Mouse (Mus musculus): ENCODE results near the gene Car5a.

The Car5a gene

DNA sequence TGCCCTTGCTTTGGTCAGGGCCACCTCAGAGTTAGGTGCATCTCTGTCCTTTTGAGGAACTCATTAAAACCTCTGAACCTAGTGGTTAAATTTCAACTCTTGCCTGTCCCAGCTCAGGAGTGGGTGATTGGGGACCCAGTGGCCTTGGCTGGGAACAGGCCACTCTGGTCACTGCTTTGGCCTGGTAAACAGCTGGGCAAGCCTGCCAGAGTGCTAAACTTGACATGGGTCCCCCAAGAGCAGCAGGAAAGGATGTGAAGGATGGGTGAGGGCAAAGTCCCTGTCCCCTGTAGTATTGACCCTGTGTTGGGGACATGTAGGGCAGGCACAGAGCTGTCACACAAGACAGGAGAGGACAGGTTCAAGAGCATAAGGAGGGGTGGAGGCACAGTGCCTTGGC is at the start of gene Car5a:
Gene Car5a, minus strand, starts transcription at position 74 of the 400 bp plus-strand sequence.
- no peak for DNase-seq (ENCODE audit: low read depth, low spot score)

DNA sequence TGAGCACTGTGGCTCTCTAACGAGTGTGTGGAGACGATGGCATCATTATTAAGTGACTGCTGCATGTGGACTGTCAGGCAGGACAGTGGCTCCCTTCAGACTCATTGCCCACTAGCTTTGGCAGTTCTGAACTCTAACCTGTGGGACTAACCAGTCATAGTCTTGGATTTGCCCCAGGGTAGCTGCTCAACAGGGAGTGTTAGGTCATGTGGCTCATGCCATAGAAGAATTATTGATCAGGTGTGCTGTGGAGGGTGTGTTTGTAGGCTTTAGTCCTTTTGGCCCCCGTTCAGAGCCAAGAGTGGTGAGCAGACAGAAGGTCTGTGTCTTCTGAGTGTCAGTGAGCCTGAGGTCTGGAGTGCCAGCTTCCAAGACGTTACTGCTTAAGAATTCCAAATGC is 48.2 kb upstream of the Car5a start:
- DNase-seq (ENCODE audit: low read depth, low spot score): no peak

DNA sequence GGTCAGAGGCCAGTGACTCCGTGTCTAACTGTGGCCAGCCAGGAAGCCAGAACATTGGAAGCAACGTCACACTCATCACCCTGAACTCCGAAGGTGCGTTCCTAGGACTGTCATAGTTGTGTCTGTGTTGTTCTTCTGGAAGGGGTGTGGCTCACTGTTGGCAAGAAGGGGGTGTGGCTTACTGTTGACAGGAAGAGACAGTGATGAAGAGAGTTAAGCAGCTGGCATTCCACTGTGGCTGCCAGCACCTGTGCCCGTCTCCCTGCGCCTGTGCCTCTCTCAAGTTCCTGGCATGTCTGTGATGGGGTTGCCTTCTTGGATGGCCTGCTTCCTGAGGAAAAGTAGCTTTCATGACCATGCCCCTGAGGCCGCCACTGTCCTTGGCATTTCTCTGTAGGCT is 46.9 kb upstream of the Car5a start:
- no peak for DNase-seq (ENCODE audit: low read depth, low spot score)

DNA sequence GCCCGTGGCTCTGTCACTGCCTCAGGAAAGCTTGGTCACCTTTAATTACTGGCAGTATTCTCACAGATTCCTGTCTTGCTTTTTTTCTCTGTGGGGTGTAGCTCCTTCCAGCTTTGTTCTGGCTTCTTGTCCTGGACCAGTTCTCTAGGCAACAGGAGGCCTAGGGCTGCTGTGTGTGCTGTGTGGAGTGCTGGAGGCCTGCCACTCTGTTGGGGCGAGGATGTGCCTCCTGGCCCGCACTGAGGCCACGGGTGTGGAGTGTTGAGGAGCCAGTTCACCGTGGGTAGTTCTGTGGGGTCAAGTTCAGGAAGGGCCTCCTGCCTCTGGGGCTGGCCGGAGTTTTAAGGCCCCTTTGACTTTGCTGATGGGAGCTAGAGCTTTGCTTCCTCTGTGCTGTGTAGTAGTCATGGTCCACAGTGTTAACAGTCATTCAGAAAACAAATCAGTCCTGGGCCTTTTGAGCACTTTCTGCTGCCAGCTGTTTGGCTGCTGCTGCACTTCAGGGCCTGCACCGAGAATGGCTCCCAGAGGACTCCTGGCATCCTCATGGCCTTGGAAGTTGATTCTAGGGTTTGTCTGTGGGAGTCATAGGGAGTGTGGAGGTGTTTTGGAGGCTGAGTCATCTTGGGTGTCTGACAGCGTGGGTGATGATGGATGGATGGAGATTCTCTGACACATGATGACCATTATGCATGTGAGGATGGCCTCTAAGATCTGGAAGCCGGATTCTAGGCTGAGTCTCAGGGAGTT is 46.0 kb upstream of the Car5a start:
- DNase-seq (ENCODE audit: low read depth, low spot score): no peak

DNA sequence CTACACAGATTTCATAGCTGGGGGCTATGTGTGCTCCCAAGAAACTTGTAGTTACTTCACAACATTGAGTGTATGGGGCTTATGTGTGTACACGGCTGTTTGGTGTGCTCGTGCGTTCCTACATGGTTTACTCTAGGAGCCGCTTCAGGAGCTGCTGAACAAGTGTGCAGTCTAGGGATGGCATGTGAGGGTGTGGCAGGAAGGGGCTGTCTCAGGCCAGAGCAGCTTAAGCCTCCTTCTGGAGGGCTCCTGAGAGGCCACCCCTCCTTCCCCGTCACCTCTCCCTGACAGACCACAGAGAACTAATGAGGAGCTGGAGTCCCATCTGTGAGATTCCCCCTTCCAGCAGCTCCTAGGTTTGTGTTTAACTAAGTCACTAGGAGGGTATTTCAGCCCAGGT is 43.2 kb upstream of the Car5a start:
- no peak for DNase-seq (ENCODE audit: low read depth, low spot score)

DNA sequence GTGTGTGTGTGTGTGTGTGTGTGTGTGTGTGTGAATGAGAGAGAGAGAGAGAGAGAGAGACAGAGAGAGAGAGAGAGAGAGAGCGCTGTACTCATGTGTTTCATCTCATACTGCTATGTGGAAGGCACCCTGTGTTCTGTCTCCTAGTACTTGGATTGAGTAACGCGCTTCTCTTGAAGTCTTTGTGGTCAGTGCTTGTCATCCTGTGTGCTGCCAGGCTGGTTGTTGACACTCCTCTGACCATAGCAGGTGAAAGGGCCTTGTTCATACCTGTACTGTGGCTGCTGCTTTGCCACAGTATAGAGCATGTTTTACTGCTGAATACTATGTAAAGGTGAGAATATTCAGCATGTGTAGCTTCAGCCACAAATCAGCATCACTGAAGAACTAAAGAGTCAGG is 41.0 kb upstream of the Car5a start:
- no peak for DNase-seq (ENCODE audit: low read depth, low spot score)

DNA sequence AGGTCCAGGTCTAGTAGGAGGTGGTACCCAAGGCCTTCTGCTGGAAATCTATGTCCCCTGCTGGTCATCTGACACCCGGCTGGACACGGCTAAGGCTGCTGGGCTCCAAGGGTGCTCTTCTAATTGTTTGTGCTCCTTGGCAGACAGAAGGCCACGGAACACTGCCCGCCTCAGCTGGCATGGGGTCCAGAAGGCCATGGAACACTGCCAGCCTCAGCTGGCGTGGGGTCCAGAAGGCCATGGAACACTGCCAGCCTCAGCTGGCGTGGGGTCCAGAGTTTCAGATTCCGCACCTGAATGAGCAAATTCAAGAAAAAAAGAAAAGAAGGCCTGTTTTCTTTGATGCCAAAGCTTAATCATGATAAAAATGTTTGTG is 36.8 kb upstream of the Car5a start:
- DNase-seq (ENCODE audit: low read depth, low spot score): no peak

DNA sequence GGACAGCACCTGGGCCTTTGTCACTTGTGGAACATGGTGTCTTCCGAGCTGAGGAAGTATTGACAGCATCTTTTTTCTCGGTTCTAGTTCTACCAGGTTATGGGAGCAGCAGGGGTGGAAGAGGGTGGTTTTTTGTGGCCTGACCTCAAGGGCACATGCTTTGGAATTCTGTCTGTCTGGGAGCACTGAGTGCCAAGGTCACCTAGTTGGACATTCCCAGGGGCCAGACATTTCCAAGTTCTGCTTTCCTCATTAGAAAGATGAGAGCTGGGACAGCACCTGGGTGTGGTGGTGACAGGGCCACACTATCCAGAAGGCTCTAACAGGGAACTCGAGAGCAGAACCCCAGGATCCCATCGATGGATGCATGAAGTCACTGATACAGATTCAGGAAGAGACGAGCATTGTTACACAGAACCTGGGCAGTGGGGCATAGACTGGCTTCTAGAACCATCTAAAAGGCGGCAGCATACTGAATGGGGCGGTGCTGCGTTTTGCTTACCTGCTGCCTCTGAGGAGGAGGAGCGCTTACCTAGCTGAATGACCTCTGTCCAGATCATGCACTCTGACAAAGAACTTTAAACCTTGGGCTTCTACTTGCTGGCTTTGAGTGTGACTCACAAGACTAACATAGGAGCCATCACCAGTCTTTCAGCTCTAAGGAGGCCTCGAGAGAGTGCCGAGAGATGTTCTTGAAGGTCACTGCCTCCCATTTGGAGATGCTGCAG is 36.3 kb upstream of the Car5a start:
- no peak for DNase-seq (ENCODE audit: low read depth, low spot score)

DNA sequence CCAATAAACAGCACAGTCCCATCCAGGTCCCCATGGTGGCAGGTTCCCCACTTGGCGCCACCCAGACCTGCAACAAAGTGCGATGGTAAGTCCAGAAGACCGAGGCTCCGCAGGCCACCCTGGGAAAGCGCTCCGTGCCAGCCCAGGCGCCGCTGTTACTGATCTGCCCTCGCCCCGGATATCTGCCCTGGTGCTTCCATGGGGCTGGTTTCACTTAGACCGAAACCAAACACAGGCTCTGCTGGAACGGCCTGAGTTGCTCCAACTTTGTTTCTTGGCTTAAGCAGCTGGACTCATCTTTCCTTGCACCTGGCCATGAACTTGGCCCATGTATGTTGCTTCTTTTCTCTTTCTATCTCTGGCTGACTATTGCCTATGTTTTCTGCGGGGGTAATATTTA is 34.0 kb upstream of the Car5a start:
- no peak for DNase-seq (ENCODE audit: low read depth, low spot score)

DNA sequence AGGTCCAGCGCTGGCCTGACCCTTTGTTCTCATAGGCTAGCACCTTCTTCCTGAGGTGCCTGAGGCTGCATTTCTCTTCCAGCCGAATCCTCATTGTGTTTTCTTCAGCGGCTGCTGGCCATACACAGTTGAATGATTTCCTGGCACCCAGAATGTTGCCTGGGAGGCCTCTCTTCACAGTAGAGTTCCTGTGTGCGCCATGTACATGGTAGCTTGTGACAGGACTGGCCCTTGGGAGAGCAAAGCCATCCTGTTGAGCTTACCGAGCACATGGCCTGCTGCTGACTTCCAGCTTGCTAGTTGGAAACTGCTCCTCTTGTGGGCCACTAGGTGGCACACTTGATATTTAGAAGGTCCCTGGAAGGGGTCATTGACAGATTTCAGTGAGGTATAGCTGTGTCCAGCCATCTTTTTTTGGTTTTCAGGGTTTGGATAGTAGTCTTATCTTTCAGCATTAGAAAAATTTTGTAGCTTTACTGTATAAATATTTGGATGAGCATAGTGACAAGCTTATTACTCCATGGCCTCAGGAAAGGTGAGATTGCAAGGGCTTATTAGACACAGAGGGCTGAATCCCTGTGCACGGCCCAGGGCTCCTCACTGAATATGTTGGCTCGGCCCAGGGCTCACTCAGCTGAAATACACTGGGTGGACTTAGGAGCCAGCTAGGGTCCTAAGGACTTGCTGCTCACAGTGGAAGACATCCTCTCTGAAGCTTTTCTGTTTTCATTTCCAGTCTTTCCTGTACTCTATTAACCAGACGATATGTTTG is 33.3 kb upstream of the Car5a start:
- peak; percentile 62 for DNase-seq (ENCODE audit: low read depth, low spot score)

DNA sequence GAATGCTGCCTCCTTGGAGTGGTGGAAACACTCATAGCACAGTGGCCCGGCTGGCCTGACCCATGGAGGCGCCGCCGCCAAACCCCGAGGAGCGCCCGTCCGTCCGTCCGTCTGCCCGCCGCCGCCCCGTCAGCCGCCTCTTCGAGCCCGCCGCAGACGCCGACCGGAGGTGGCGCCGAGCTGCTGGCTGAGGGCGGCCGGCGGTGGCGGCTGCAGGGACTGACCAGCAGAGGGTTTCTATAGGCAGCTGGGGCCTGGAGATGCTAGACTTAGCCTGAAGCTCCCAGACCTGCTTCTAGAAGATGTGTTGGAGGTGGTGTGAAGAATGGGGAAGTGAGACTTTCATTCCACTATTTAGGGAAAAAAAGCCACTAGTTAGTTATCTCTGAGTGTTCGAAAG is 29.2 kb upstream of the Car5a start:
- DNase-seq (ENCODE audit: low read depth, low spot score): no peak

DNA sequence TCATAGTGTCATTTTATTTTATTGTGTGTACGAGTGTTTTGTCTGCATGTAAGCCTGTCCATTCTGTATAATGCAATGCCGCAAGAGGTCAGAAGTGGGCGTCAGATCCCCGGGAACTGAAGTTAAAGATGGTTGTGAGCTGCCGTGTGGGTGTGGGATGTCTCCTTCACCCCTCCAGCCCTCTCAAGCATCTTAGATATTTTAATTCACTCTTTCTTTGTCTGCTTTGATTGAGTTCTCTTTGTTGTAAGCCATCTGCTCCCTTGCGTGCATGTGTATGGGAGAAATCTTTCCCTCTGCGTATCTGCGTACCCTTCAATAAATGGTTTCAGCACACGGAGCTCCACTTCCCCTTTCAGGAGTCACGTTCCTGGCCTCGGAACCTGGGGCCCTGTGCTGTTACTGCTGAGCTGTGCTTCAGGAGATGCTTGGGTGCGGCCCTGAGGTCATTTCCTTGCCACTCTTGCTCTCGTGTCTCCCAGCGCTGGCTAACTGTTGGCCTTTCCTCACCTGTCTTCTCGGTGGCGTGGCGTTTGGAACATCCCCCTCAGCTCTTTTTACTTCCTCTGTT is 26.9 kb upstream of the Car5a start:
- DNase-seq (ENCODE audit: low read depth, low spot score): peak; percentile 86

DNA sequence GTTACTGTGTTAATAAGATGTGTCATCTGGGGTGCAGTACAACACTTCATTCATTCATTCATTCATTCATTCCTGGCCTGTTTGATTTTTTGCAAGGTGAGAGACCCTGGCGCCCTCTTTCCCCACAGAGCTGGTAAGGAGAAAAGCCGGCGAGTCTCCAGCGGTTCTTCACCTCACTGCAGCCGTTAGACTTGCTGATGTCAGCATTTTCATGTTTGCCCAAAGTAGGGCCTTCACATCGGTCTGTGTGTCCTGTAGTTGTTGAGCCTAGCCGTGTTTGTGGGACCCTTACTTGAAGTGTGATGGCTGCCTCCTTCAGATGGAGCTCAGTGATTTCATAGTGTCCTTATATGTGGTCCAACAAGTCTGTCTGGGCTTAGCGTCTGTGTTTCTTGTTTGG is 25.5 kb upstream of the Car5a start:
- no peak for DNase-seq (ENCODE audit: low read depth, low spot score)

DNA sequence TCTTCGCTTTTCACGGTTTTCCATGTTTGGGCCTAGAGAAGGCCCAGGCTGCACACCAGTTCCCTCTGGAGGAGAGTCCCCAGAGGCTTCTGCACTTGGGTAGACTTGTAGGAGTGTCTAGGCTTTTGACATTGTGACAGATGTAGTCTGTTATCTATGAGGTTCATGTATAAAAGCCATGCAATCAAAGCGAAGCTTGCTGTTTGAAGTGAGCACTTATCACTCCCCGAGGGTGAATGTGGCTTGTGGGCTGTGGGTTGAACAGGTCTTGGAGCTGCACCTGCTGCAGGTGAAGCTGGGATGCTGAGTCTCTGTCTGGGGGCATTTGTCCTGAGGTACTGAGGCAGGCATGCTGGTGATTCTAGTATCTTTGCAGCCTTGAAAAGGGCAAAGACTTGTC is 23.8 kb upstream of the Car5a start:
- no peak for DNase-seq (ENCODE audit: low read depth, low spot score)

DNA sequence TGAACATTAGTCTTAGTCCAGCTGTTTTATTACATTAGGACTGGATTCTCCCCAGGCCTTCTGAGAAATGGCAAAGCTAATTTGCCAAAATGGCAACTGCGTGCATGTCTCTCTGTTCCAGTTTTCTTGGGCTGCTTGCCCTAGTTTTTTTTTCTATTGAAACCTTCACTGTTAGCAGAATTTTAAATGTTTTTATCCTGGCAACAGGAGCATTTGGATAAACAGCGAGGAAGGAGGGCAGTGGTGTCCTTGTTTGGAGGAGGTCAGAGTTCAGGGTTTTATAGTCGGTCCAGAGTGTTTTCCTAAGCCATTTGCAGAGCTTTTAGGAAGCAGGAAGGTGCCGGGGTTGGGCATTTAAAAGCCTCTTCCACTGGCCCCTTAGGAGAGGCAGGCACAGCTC is 23.3 kb upstream of the Car5a start:
- no peak for DNase-seq (ENCODE audit: low read depth, low spot score)

DNA sequence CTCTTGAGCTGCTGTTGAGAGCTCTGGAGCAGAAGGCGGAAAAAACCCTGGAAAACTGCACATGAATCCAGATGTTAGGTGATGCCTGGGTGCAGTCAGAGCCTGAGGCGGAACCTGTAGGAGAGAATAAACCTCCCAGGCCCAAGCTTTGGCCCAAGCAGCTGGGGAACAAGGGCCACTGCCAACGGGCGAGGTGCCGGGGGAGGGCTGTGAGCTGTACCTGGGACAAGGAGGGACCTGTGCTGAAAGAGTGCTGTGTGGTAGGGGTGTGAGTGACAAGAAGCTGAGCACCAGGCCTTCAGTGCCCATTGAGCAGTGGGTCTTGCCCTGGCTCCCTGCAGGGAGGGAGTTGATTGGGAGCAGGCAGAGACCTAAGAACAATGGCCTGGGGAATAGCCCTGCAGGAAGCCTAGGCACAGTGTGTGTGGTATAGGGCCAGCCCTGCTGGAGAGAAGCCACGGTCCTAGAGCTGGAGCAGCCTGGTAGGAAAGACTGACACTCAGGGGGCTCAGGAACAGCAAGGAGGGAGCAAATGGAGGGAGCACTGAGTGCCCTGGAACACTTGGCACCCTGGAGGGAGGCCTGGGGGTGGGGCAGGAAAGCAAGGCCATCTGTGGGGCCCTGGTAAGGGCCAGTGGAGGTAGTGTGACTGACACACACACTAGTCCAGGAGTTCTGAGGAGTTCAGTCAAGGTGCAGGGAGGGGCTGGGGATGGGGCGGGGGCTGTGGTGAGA is 22.2 kb upstream of the Car5a start:
- no peak for DNase-seq (ENCODE audit: low read depth, low spot score)

DNA sequence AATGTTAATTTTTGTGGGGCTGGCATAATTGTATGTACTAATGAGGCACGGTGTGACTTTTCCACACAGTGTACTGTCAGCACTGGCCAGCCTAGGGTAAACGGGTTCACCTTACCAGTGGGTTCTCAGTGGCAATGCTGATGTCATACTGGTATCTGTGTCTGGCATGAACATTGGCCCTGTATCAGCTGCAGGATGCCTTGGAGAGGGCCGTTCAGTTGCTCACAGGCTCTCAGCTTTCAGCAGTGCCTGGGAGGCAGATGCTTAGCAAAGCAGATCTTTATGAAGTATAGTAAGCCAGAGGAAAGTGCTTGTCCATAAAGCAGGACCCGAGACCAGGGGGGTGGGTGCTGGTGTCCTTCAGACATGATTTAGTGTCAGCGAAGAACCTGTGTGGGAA is 21.4 kb upstream of the Car5a start:
- no peak for DNase-seq (ENCODE audit: low read depth, low spot score)

DNA sequence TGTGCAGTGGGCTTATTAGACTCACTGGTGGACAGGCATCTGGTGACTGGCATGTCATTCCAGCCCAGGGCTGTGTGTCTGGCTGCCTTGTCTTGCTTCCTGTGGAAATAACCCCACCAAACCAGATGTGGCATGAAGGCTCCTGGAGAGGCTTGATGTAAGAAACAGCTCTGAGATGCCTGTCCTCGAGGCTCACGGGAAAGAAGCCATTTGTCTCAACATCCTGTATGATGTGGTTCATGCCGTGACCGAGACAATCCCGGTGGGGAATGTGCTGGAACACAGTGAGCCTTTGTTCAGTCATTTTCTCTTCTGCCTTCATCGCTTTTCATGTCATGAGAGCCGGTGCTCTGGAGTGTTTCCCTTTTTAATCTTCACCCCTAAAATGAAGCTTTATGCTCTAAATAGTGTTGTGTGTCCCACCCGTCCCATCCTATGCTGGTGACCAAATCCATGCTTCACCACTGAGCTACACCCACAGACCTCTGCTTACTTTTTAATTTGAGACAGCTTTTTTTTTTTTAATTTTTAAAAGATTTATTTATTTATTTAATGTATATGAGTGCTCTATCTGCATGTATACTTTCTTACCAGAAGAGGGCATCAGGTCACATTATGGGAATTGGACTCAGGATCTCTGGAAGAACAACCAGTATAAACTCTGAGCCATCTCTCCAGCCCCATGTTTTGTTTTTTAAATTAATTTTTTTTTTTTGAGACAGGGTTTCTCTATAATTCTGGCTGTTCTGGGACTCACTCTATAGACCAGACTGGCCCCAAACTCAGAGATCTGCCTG is 20.2 kb upstream of the Car5a start:
- no peak for DNase-seq (ENCODE audit: low read depth, low spot score)

DNA sequence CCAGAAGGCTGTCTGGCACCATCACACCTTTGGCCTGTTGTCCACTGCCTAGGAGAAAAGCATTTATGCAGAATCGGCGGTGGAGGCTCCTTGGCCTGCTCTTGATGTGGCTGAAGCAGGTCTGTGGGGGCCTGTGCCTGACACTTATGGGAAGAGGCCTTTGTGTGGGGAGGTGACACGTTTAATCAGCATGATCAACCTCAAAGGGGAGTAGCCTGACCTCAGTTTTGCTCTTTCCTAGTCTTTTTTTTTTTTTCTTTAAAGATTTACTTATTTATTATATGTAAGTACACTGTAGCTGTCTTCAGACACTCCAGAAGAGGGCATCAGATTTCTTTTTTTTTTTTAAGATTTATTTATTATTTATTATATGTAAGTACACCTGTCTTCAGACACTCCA is 18.2 kb upstream of the Car5a start:
- no peak for DNase-seq (ENCODE audit: low read depth, low spot score)

DNA sequence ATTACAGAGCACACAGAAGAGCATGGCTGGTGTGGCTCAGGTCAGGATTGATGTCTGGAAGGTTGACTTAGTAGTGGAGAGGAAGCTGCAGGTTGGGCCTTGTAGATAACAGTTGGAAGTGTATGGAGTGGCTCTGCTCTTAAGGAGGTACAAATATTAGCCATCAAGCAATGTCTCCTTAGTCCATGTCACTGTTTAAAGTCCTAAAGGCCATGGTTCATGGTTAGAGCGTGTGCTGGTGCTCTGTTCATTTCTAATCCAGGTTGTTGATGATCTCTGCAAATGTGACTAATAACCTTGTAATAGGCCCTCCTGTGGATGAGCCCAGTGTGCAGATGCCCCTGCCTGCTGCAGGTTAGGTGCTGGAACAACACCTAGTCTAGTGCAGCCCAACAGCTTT is 13.7 kb upstream of the Car5a start:
- no peak for DNase-seq (ENCODE audit: low read depth, low spot score)
